Mouse (Mus musculus): ENCODE measurements around the gene Dbr1.
"Not testable (repeated sequence)": the region's sequence is repeated elsewhere in the genome, so short reads cannot be mapped to it uniquely, and the experiment has no call there.

DNA sequence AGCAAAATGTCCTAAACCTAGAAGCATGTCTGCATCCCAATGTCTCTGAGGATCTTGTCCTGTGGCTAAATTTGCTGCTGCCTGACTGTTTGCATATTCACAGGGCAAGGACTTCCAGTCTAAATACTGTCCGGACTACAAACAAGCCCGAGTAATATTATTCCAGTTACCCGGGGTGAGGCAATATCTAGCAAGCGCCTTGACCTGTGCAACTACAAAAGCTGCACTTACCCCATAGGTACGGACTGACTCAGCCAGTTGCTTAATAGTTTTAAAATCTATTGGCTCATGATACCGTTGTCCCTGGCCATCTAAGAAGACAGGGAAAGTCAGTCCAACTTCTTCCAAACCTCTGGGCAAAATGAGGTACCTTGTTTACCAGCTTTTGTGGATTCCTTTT lies 23.5 kb downstream of the Dbr1 start:
- not testable (repeated sequence) for TF ChIP-seq CTCF (IDR thresholded peaks at IDR 0.05; ENCODE audit: low read depth); EP300 (optimal IDR thresholded peaks at IDR 0.05)

All from stomach, postnatal 0 days (tissue).